Mouse (Mus musculus) hindbrain, embryonic 14.5 days (tissue): ENCODE data around the gene Klf3. TPM values are rescaled to one million over a fixed set of nuclear protein-coding genes. Genes with fewer than 3 reads are reported as not detected.

ENCODE experiments used
- ATAC-seq: fragments of 200-750 bp; cut with Nextera tagmentation; 2 replicates; pipeline ENCODE4 v1.8.0; 2017; ENCODE audit warnings: moderate number of reproducible peaks, mild to moderate bottlenecking, moderate TSS enrichment, moderate library complexity; ENCODE audit not compliant: low FRiP score
- DNase-seq: peaks from one replicate; pipeline ENCODE4 v3.0.0-alpha.2; 2015; ENCODE audit warnings: low spot score
- H3K27ac ChIP-seq: fragments of 300-500 bp; sonication (generic); 2 replicates; pipeline ENCODE4 v1.5.1; 2014; ENCODE audit warnings: mild to moderate bottlenecking, moderate library complexity
- H3K27me3 ChIP-seq: fragments of 300-500 bp; sonication (generic); 2 replicates; pipeline ENCODE4 v1.6.1; 2014; ENCODE audit warnings: mild to moderate bottlenecking, low read length, mixed read lengths; ENCODE audit not compliant: control insufficient read depth, insufficient read depth
- H3K36me3 ChIP-seq: fragments of 300-500 bp; sonication (generic); replicated peaks from 2 replicates; pipeline ENCODE4 v1.6.1; 2014; ENCODE audit not compliant: control insufficient read depth, insufficient read depth
- H3K4me1 ChIP-seq: fragments of 300-500 bp; sonication (generic); replicated peaks from 2 replicates; pipeline ENCODE4 v1.6.1; 2014; ENCODE audit warnings: antibody characterized with exemption, low read length, mixed read lengths; ENCODE audit not compliant: control insufficient read depth, insufficient read depth
- H3K4me2 ChIP-seq: fragments of 300-500 bp; sonication (generic); replicated peaks from 2 replicates; pipeline ENCODE4 v1.6.1; 2014; ENCODE audit warnings: mild to moderate bottlenecking, moderate library complexity
- H3K4me3 ChIP-seq: fragments of 300-500 bp; sonication (generic); replicated peaks from 2 replicates; pipeline ENCODE4 v1.5.1; 2014; ENCODE audit warnings: mild to moderate bottlenecking, low read length
- H3K9ac ChIP-seq: fragments of 300-500 bp; sonication (generic); 2 replicates; pipeline ENCODE4 v1.6.1; 2014
- H3K9me3 ChIP-seq: fragments of 300-500 bp; sonication (generic); 2 replicates; pipeline ENCODE4 v1.6.1; 2016; ENCODE audit warnings: low read length; ENCODE audit not compliant: control insufficient read depth
- WGBS: fragments of 180-500 bp; shearing (Covaris S2); extraction: QIAGEN DNeasy Blood & Tissue Kit; methylation state at CpG from one replicate; pipeline ENCODE4 v1.1.7; 2014; 5-methylcytosine and 5-hydroxymethylcytosine counted together
- polyA plus RNA-seq: library from polyadenylated mRNA; unstranded; fragments of >200 nt; fragmentation: Nextera tagmentation; extraction: Ambion mirVana; gene quantifications from 2 replicates; pipeline ENCODE4 v1.2.1, GENCODE M21; 2014

The Klf3 gene
- polyA plus RNA-seq, 1 experiment from 2014 or later: 24.3 TPM

DNA sequence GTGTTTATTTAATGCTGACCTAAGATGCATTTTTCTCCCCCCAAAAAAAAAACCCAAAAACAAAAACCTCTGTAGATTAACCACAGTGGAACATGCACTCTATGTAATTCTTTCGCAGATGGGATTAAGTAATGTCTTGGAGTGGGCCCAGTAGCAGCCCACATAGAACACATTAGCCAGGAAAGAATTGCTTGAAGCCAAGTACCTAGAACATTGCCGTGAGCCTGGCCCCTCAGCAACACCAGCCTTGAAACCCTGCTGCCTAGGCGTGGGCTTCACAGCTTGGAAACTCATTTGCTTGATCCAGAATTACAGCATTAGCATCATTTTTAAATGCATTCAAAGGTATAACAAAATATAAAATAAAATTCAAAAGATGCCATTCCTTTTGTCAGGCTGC is 21.6 kb downstream of the Klf3 start:
- peaks cover 47% of the 10 kb centered on the region for H3K36me3 ChIP-seq
- no peaks in the 10 kb centered on the region for H3K27me3 ChIP-seq
- H3K4me2 ChIP-seq: no peak overlapping the region
- H3K27ac ChIP-seq: no peak overlapping the region
- no peak overlapping the region for H3K9ac ChIP-seq
- H3K9me3 ChIP-seq: no peaks in the 10 kb centered on the region
- DNase-seq (no peak), ATAC-seq (no peak)
- 94% methylated on average over 3 of the region's 3 CpGs for WGBS
- H3K4me1 ChIP-seq: no peaks in the 10 kb centered on the region
- H3K4me3 ChIP-seq: no peak overlapping the region

DNA sequence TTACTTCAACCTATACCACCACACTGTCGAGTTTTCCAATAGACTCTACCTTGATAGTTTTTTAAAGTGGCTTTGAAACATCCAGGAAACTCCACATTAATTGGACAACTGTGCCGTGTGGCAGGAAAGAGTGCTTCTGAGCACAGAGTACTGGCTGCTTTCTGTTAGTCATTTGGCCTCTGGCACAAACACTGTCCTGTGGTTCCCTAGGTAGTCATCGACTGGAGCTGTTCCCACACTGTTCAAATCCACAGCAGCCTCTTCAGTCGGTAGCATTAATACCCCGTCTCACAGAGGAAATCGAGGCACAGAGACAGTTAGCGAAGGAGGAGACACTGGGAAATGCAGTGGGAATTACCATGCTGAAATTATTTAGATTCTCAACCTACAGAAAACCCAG is 22.3 kb downstream of the Klf3 start:
- Histone ChIP-seq H3K9me3 (no peaks in the 10 kb centered on the region), H3K4me3 (no peak overlapping the region), H3K4me1 (no peaks in the 10 kb centered on the region), H3K9ac (no peak overlapping the region), H3K27ac (no peak overlapping the region), H3K4me2 (no peak overlapping the region), H3K36me3 (peaks cover 52% of the 10 kb centered on the region), H3K27me3 (no peaks in the 10 kb centered on the region)
- 95% methylated on average over 7 of the region's 7 CpGs for WGBS
- DNase-seq: no peak
- no peak for ATAC-seq

DNA sequence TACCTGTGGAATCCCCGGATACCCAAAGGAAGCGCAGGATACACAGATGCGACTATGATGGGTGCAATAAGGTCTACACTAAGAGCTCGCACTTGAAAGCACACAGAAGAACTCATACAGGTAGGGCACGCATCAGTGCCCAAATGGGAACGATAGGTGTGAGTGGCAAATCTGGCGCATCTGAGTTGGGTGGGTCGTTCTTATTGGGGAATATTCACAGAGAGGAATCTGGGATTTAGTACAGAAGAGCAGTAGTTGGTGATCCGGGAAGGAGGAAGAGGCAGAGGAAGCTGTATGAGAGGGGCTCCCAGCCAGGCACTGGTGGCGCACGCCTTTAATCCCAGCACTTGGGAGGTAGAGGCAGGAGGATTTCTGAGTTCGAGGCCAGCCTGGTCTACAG is 24.0 kb downstream of the Klf3 start:
- no peaks in the 10 kb centered on the region for H3K9me3 ChIP-seq
- 97% methylated on average over 12 of the region's 12 CpGs for WGBS
- no peaks in the 10 kb centered on the region for H3K4me1 ChIP-seq

DNA sequence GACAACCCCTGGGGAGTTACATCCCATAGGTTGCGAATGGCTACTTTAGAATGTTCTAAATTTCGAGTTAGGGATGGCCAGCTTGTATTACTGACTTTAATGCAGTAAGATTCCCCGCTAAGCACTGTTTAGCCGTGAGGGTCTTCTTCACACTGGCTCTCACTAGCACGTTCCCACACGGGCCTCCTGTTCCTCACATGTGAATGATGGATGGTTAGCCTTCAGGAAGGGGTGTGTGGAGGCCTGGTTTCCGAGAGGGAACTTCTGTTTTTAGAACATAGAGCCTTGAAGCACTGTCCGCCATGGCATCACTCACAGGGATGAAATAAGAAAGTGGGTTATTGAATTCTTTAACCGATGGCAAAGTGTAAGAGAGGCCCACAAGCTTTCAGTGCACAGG is 25.1 kb downstream of the Klf3 start:
- Histone ChIP-seq H3K9ac (no peak overlapping the region), H3K4me1 (no peaks in the 10 kb centered on the region), H3K4me3 (no peak overlapping the region), H3K9me3 (0 out of 2 replicates have a peak, but pooled peaks cover 2% of the 10 kb centered on the region), H3K4me2 (no peak overlapping the region), H3K27ac (no peak overlapping the region), H3K27me3 (no peaks in the 10 kb centered on the region), H3K36me3 (peaks cover 43% of the 10 kb centered on the region)
- ATAC-seq (no peak), DNase-seq (no peak)
- WGBS: 89% methylated on average over 9 of the region's 9 CpGs

More for the DNA sequence above, 24.0 kb downstream of the Klf3 start:
- DNase-seq (no peak), ATAC-seq (no peak)
- Histone ChIP-seq H3K9ac (no peak overlapping the region), H3K4me2 (no peak overlapping the region), H3K36me3 (peaks cover 52% of the 10 kb centered on the region), H3K27me3 (no peaks in the 10 kb centered on the region), H3K27ac (no peak overlapping the region), H3K4me3 (no peak overlapping the region)

DNA sequence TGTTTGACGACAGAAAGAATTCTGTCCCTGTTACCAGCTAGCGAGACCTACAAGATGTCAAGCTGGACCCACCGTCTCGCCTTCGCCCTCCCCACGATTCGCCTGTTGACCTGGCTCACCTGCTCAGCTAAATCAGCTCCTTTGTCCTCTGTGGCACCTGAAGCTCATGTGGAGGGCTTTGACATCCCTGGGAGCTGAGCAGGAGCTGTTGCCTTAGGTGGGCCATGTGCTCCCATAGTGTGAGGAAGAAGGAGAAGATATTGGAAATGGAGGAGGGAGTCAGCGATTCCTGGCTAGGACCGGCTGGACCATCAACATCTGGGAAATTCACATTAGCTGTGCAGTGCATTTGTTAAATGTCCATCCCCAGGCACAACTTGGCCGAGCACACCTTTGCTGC is 26.4 kb downstream of the Klf3 start:
- no peak overlapping the region for H3K4me2 ChIP-seq
- H3K27ac ChIP-seq: no peak overlapping the region
- no peak overlapping the region for H3K4me3 ChIP-seq
- ATAC-seq (no peak), DNase-seq (no peak)
- H3K9me3 ChIP-seq: 0 out of 2 replicates have a peak, but pooled peaks cover 5% of the 10 kb centered on the region
- H3K9ac ChIP-seq: no peak overlapping the region
- no peaks in the 10 kb centered on the region for H3K27me3 ChIP-seq
- 94% methylated on average over 10 of the region's 10 CpGs for WGBS
- no peaks in the 10 kb centered on the region for H3K4me1 ChIP-seq
- peaks cover 32% of the 10 kb centered on the region for H3K36me3 ChIP-seq

DNA sequence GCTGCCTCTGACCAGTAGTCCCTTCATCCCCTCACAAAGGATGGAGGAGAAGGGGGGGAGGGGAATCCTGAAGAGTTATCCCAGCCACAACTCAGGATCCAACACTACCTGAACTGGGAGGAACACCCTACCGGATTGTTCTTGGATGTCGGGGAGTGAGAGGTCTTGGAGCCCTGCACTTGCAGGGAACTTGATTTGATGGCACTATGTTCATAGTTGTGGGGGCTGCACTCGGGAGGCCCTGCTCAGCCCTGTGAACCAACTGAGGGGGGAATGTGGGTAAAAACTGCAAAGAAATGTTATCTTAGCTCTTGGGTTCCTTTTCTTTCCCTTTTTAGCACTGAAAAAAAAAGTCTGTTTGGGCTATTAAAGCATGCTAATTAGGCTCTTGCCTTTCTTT is 27.6 kb downstream of the Klf3 start:
- no peak for ATAC-seq

DNA sequence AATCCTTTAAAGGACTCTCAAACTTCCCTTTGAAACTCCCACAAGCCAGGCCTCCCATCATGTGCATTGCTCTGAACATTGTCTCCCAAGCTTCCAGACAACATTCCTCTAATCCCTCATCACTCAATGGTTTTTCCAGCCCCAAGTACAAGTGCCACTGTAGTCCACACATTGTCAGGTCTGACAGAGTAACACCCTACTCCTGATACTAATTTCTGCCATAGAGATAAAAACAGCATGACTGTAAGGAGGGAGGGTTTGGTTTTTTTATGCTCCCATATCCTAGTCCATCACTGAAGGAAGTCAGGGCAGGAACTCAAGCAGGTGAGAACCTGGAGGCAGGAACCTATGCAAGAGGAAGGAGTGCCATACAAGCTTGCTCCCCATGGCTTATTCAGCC is 30.2 kb downstream of the Klf3 start:
- no peak for ATAC-seq

More for the DNA sequence above, 27.6 kb downstream of the Klf3 start:
- H3K27me3 ChIP-seq: no peaks in the 10 kb centered on the region
- H3K36me3 ChIP-seq: peaks cover 32% of the 10 kb centered on the region
- no peaks in the 10 kb centered on the region for H3K4me1 ChIP-seq
- 84% methylated on average over 3 of the region's 3 CpGs for WGBS
- H3K4me3 ChIP-seq: no peak overlapping the region
- H3K9ac ChIP-seq: no peak overlapping the region
- no peak overlapping the region for H3K27ac ChIP-seq
- H3K4me2 ChIP-seq: no peak overlapping the region
- H3K9me3 ChIP-seq: 0 out of 2 replicates have a peak, but pooled peaks cover 5% of the 10 kb centered on the region
- no peak for DNase-seq

DNA sequence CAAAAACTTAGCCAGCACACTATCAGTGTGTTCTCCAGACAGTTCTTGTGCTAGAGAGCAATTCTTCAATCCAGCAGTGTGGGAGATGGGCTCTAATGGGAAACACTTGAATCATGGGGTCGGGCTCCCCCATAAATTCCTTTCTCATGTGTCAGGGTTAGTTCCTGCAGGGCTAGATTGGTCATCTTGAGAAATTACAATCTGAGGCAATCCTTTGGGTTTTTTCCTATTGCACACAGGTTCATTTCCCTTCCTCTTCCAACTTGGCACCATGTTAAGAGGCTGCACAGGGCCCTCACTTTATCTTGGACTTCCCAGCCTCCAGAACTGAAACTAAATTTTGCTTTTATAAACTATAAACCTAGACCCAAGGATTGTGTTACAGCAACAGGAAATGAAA is 31.0 kb downstream of the Klf3 start:
- Histone ChIP-seq H3K27me3 (no peaks in the 10 kb centered on the region), H3K4me1 (no peaks in the 10 kb centered on the region), H3K4me3 (no peak overlapping the region), H3K9me3 (0 out of 2 replicates have a peak, but pooled peaks cover 5% of the 10 kb centered on the region), H3K36me3 (peaks cover 9% of the 10 kb centered on the region), H3K4me2 (no peak overlapping the region), H3K9ac (no peak overlapping the region), H3K27ac (no peak overlapping the region)
- DNase-seq: no peak
- 93% methylated on average over 1 of the region's 1 CpGs for WGBS
- ATAC-seq: no peak

More for the DNA sequence above, 30.2 kb downstream of the Klf3 start:
- peaks cover 17% of the 10 kb centered on the region for H3K36me3 ChIP-seq
- no peaks in the 10 kb centered on the region for H3K27me3 ChIP-seq
- no peaks in the 10 kb centered on the region for H3K4me1 ChIP-seq
- H3K27ac ChIP-seq: no peak overlapping the region
- no peak for DNase-seq
- H3K4me2 ChIP-seq: no peak overlapping the region
- no peak overlapping the region for H3K4me3 ChIP-seq
- no peak overlapping the region for H3K9ac ChIP-seq
- H3K9me3 ChIP-seq: 0 out of 2 replicates have a peak, but pooled peaks cover 5% of the 10 kb centered on the region

DNA sequence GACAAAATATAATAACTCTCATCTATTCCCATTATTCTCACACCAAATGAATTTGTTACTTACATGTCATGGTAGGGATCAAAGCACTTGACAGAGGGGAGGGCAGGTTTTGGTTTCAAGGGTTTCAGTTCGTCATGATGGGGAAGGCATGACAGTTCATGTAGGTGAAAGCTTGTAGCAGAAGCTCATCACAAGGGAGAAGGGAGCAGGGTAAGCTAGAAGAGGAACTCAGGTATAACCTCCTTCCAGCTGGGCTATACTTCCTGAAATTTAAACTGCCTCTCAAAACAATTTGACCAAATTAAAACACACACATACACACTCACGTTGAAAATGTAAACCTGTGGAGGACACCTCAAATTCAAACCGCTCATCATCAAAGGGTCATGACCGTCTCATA is 32.1 kb downstream of the Klf3 start:
- no peak for DNase-seq
- H3K27me3 ChIP-seq: no peaks in the 10 kb centered on the region
- ATAC-seq: no peak
- no peaks in the 10 kb centered on the region for H3K36me3 ChIP-seq
- H3K4me2 ChIP-seq: no peak overlapping the region
- H3K4me1 ChIP-seq: no peaks in the 10 kb centered on the region
- 94% methylated on average over 4 of the region's 4 CpGs for WGBS
- no peak overlapping the region for H3K9ac ChIP-seq
- H3K4me3 ChIP-seq: no peak overlapping the region
- no peak overlapping the region for H3K27ac ChIP-seq
- 0 out of 2 replicates have a peak, but pooled peaks cover 5% of the 10 kb centered on the region for H3K9me3 ChIP-seq

DNA sequence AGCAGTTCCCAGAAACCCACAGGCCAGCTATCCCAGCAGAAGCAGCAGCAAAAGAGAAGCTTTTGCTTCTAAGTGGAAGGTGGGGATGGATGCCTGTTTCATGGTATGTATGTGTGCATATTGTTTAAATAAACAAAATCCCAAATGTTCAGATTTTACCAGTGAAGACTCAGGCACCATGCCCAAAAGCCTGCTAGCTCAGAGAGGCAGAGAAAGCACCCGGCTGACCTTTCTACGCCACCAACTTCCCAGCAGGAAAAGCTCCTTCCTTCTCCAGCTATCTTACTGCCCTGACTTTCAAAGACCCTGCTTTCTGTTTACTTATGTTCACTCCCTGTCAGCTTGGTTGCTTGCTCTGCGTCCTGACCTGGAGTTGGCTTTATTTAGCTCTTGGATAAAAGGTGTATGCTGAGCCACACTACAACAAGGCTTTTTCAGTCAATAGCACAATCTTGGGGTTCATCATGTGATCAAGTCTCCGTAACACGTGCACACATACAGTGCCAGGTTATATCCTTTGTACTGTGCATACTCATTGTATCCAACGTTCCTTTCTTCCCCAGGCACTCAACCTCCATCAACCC is 35.9 kb downstream of the Klf3 start:
- Histone ChIP-seq H3K4me2 (no peak overlapping the region), H3K27me3 (no peaks in the 10 kb centered on the region), H3K36me3 (no peaks in the 10 kb centered on the region), H3K9me3 (peaks cover 6% of the 10 kb centered on the region; the same call in 1 of the 2 replicates), H3K4me1 (no peaks in the 10 kb centered on the region), H3K27ac (no peak overlapping the region), H3K4me3 (no peak overlapping the region), H3K9ac (no peak overlapping the region)
- DNase-seq: no peak
- 88% methylated on average over 6 of the region's 6 CpGs for WGBS
- no peak for ATAC-seq
